In the genomic region with DNA sequence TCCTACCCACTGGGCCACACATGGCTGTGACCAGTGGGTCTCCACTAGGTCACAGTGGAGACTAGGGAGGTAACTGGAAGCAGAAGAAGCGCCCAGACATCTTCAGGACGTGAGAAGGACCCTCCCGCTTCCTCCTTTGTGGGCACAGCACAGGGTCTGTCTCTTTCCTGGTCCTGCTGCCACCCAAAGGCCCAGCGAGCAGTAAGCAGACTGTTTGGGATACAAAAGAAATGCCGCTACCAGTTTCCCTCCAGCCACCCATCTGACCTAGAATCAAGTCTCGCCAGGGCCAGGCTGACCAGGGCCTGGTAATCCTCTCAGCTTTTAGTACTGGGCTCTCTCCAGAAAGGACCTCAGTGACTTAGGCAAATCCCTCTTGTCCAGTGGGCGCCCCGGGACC, we compare ENCODE assay signal across 17 mouse cellular contexts.
DNase-seq lines count a peak whose midpoint lies in the region; ATAC-seq and TF ChIP-seq lines count a peak whose summit lies in the region.
"Had no signal": no experiment of that assay in that cellular context is flagged by ENCODE, and none has a peak within 500 bp of the region (broad histone marks: within the 10 kb centered on the region; RNA-seq: fewer than 3 reads in every experiment).

No protein-coding gene starts in this region.

- 88% methylated on average over 8 of the region's 8 CpGs for WGBS in kidney, embryonic 16.5 days
- 72% methylated on average over 8 of the region's 8 CpGs for WGBS in stomach, postnatal 0 days

- peak overlapping the region; percentile 37; the same call in 1 of the 2 replicates for H3K27ac ChIP-seq in kidney, embryonic 16.5 days (ENCODE audit: low read length)
- H3K27ac ChIP-seq in stomach, postnatal 0 days (replicated peaks): peak overlapping the region; percentile 63

- DNase-seq in heart, adult 11 months: peak; percentile 91
- DNase-seq in heart, postnatal 14 days: no peak
- DNase-seq in kidney, postnatal 14 days: no peak
- DNase-seq in retina, postnatal 1 day: peak; percentile 41
- no peak for DNase-seq in retina, embryonic 14.5 days (ENCODE audit: low spot score)
- no peak for DNase-seq in stomach, postnatal 0 days (ENCODE audit: low spot score)
- no peak for DNase-seq in testis, postnatal 14 days (ENCODE audit: low spot score)
- DNase-seq: adrenal gland, adult 2 months; cerebellum, adult 18-20 months; gastrocnemius, postnatal 10 days; lung, embryonic 14.5 days had no signal

- ATAC-seq in kidney, embryonic 16.5 days (ENCODE audit: low FRiP score, low TSS enrichment): no peak
- no peak for ATAC-seq in stomach, postnatal 0 days (ENCODE audit: low FRiP score, low TSS enrichment)
- ATAC-seq: hindbrain, embryonic 16.5 days had no signal

- peak overlapping the region; percentile 14 for H3K9ac ChIP-seq in kidney, embryonic 16.5 days (replicated peaks; ENCODE audit: low read length)
- peak overlapping the region; percentile 13; the same call in 1 of the 2 replicates for H3K9ac ChIP-seq in stomach, postnatal 0 days (ENCODE audit: low read length)
- H3K9ac ChIP-seq: embryonic facial prominence, embryonic 15.5 days; lung, embryonic 14.5 days had no signal

- H3K36me3 ChIP-seq in kidney, embryonic 16.5 days (ENCODE audit: insufficient read depth, low read length): 0 out of 2 replicates have a peak, but pooled peaks cover 5% of the 10 kb centered on the region
- H3K36me3 ChIP-seq in stomach, postnatal 0 days (ENCODE audit: control insufficient read depth, insufficient read depth, low read length): peaks cover 4% of the 10 kb centered on the region; the same call in 1 of the 2 replicates

- H3K4me3 ChIP-seq in kidney, embryonic 16.5 days (ENCODE audit: low read length): no peak overlapping the region
- H3K4me3 ChIP-seq in stomach, postnatal 0 days (ENCODE audit: low read depth, low read length): no peak overlapping the region
- H3K4me3 ChIP-seq: embryonic facial prominence, embryonic 15.5 days; heart, embryonic 10.5 days; myocyte had no signal

- intact Hi-C loops in heart, postnatal 14 days (cut with DNase I): loop anchor here (2.0 kb wide), 1 partner anchor 19 kb away; no protein-coding TSS in a partner anchor

- no peaks in the 10 kb centered on the region for H3K9me3 ChIP-seq in kidney, embryonic 16.5 days (ENCODE audit: low read length)
- no peaks in the 10 kb centered on the region for H3K9me3 ChIP-seq in stomach, postnatal 0 days (ENCODE audit: control insufficient read depth, low read length)
- H3K9me3 ChIP-seq: embryonic facial prominence, embryonic 15.5 days; heart, embryonic 10.5 days had no signal

- TF ChIP-seq EP300 in stomach, postnatal 0 days (optimal IDR thresholded peaks at IDR 0.05): no peak

- H3K4me2 ChIP-seq in kidney, embryonic 16.5 days (replicated peaks; ENCODE audit: low read depth, low read length): no peak overlapping the region
- no peak overlapping the region for H3K4me2 ChIP-seq in stomach, postnatal 0 days (replicated peaks; ENCODE audit: low read depth)
- H3K4me2 ChIP-seq: embryonic facial prominence, embryonic 15.5 days; liver, embryonic 11.5 days; lung, embryonic 14.5 days had no signal

- no peaks in the 10 kb centered on the region for H3K27me3 ChIP-seq in kidney, embryonic 16.5 days (ENCODE audit: insufficient read depth, low read length)
- no peaks in the 10 kb centered on the region for H3K27me3 ChIP-seq in stomach, postnatal 0 days (ENCODE audit: control insufficient read depth, insufficient read depth, low read length)
- H3K27me3 ChIP-seq: embryonic facial prominence, embryonic 15.5 days had no signal

- H3K4me1 ChIP-seq in kidney, embryonic 16.5 days (ENCODE audit: insufficient read depth, low read length): peaks cover 80% of the 10 kb centered on the region
- peaks cover 15% of the 10 kb centered on the region for H3K4me1 ChIP-seq in stomach, postnatal 0 days (replicated peaks; ENCODE audit: control insufficient read depth, insufficient read depth)

- TF ChIP-seq CTCF in stomach, postnatal 0 days (IDR thresholded peaks at IDR 0.05; ENCODE audit: low read depth): no peak

Comparison
In these comparisons a context has a peak if more than half of its experiments do, and no peak if none do; other contexts are left out.
1. DNase-seq: peak in heart, adult 11 months (single experiment) and retina, postnatal 1 day (single experiment); none in heart, postnatal 14 days (0 of 2), kidney, postnatal 14 days (single experiment), retina, embryonic 14.5 days (single experiment), stomach, postnatal 0 days (single experiment) and testis, postnatal 14 days (single experiment).